Mouse (Mus musculus): ENCODE data around the gene Mier2. TPM values are rescaled to one million over a fixed set of nuclear protein-coding genes. Genes with fewer than 3 reads are reported as not detected.

The Mier2 gene
- polyA plus RNA-seq, 1 experiment: 215 TPM

DNA sequence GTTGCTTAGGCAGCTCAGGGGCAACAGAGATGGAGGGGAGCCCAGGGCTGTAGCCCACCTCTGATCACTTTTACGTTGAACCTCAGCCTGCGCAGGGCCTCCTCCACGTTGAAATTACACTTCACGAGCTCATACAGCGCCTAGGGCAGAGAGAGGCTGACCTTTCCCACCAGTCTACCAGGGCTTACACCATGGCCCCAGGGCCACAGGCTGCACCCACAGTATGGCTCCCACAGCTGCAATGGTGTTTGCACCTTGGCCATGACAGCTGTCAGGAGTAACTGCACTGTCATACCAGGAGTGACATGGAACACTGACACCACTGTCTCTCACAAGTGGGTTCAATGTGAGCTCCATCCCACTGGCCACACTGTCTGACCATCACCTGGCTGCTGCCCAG is 10.4 kb downstream of the Mier2 start:
- Histone ChIP-seq H3K4me1 (replicated peaks; ENCODE audit: control insufficient read depth, insufficient read depth, low read length) (no peaks in the 10 kb centered on the region), H3K27me3 (ENCODE audit: control insufficient read depth, insufficient read depth, low read length) (no peaks in the 10 kb centered on the region), H3K4me3 (ENCODE audit: control insufficient read depth, insufficient read depth, low read length) (no peak overlapping the region), H3K27ac (ENCODE audit: control insufficient read depth, insufficient read depth, low read length) (no peak overlapping the region), H3K36me3 (ENCODE audit: control insufficient read depth, insufficient read depth, low read length) (peaks cover 14% of the 10 kb centered on the region)
- no peak for DNase-seq
- no peak for TF ChIP-seq POLR2A (IDR thresholded peaks at IDR 0.05; ENCODE audit: control insufficient read depth, extremely low read depth, insufficient read depth, low read length, poor library complexity)
- 99% methylated on average over 5 of the region's 5 CpGs for WGBS

GRCm38 (mm10) chr10:79543884-79544597 is 11.0 kb downstream of the Mier2 start:
- H3K4me1 ChIP-seq (replicated peaks; ENCODE audit: control insufficient read depth, insufficient read depth, low read length): no peaks in the 10 kb centered on the region
- no peak for TF ChIP-seq POLR2A (IDR thresholded peaks at IDR 0.05; ENCODE audit: control insufficient read depth, extremely low read depth, insufficient read depth, low read length, poor library complexity)
- no peak for TF ChIP-seq CTCF (IDR thresholded peaks at IDR 0.05; ENCODE audit: borderline replicate concordance, control insufficient read depth, extremely low read depth, insufficient read depth, low read length, poor library complexity)
- H3K27ac ChIP-seq (ENCODE audit: control insufficient read depth, insufficient read depth, low read length): no peak overlapping the region
- H3K27me3 ChIP-seq (ENCODE audit: control insufficient read depth, insufficient read depth, low read length): no peaks in the 10 kb centered on the region
- peaks cover 14% of the 10 kb centered on the region for H3K36me3 ChIP-seq (ENCODE audit: control insufficient read depth, insufficient read depth, low read length)
- 91% methylated on average over 9 of the region's 9 CpGs for WGBS
- no peak for DNase-seq
- no peak overlapping the region for H3K4me3 ChIP-seq (ENCODE audit: control insufficient read depth, insufficient read depth, low read length)

- 98% methylated on average over 11 of the region's 11 CpGs for WGBS
- no peak overlapping the region for H3K4me3 ChIP-seq (ENCODE audit: control insufficient read depth, insufficient read depth, low read length)
- no peak for DNase-seq
- TF ChIP-seq CTCF (IDR thresholded peaks at IDR 0.05; ENCODE audit: borderline replicate concordance, control insufficient read depth, extremely low read depth, insufficient read depth, low read length, poor library complexity): no peak
- TF ChIP-seq POLR2A (IDR thresholded peaks at IDR 0.05; ENCODE audit: control insufficient read depth, extremely low read depth, insufficient read depth, low read length, poor library complexity): no peak
- H3K36me3 ChIP-seq (ENCODE audit: control insufficient read depth, insufficient read depth, low read length): peaks cover 12% of the 10 kb centered on the region
- H3K4me1 ChIP-seq (replicated peaks; ENCODE audit: control insufficient read depth, insufficient read depth, low read length): peaks cover 6% of the 10 kb centered on the region
- no peak overlapping the region for H3K27ac ChIP-seq (ENCODE audit: control insufficient read depth, insufficient read depth, low read length)
- H3K27me3 ChIP-seq (ENCODE audit: control insufficient read depth, insufficient read depth, low read length): no peaks in the 10 kb centered on the region
Measured at GRCm38 (mm10) chr10:79542171-79542570, 12.8 kb downstream of the Mier2 start.

- Histone ChIP-seq H3K27ac (ENCODE audit: control insufficient read depth, insufficient read depth, low read length) (no peak overlapping the region), H3K4me1 (replicated peaks; ENCODE audit: control insufficient read depth, insufficient read depth, low read length) (peaks cover 6% of the 10 kb centered on the region), H3K36me3 (ENCODE audit: control insufficient read depth, insufficient read depth, low read length) (peaks cover 9% of the 10 kb centered on the region), H3K27me3 (ENCODE audit: control insufficient read depth, insufficient read depth, low read length) (no peaks in the 10 kb centered on the region), H3K4me3 (ENCODE audit: control insufficient read depth, insufficient read depth, low read length) (no peak overlapping the region)
- WGBS: 97% methylated on average over 15 of the region's 15 CpGs
- TF ChIP-seq POLR2A (IDR thresholded peaks at IDR 0.05; ENCODE audit: control insufficient read depth, extremely low read depth, insufficient read depth, low read length, poor library complexity) (no peak), CTCF (IDR thresholded peaks at IDR 0.05; ENCODE audit: borderline replicate concordance, control insufficient read depth, extremely low read depth, insufficient read depth, low read length, poor library complexity) (no peak)
- no peak for DNase-seq
Measured at GRCm38 (mm10) chr10:79541522-79541921, 13.5 kb downstream of the Mier2 start.

DNA sequence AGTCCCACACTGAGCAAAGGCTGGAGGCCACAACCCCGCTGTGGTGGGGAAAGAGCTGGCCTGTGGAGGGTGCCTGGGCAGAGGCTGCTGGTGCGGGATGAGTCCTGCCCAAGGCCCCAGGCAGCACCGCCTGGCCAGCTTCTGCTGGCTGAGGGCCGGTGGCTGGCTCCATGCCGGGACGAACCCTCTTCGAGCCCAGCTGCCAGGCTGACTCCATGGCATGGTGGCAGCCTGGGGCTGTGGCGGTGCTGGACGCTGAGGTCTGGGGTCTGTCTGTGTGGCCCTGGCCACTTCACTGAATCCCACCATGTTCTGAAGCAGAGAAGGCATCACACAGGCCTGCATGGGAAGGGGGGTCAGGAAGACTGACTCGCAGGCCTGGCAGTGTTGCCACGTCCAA is 14.3 kb downstream of the Mier2 start:
- WGBS: 97% methylated on average over 11 of the region's 11 CpGs
- TF ChIP-seq CTCF (IDR thresholded peaks at IDR 0.05; ENCODE audit: borderline replicate concordance, control insufficient read depth, extremely low read depth, insufficient read depth, low read length, poor library complexity) (no peak), POLR2A (IDR thresholded peaks at IDR 0.05; ENCODE audit: control insufficient read depth, extremely low read depth, insufficient read depth, low read length, poor library complexity) (no peak)
- no peak for DNase-seq
- Histone ChIP-seq H3K4me1 (replicated peaks; ENCODE audit: control insufficient read depth, insufficient read depth, low read length) (peaks cover 6% of the 10 kb centered on the region), H3K27ac (ENCODE audit: control insufficient read depth, insufficient read depth, low read length) (no peak overlapping the region), H3K4me3 (ENCODE audit: control insufficient read depth, insufficient read depth, low read length) (no peak overlapping the region), H3K27me3 (ENCODE audit: control insufficient read depth, insufficient read depth, low read length) (no peaks in the 10 kb centered on the region), H3K36me3 (ENCODE audit: control insufficient read depth, insufficient read depth, low read length) (peaks cover 9% of the 10 kb centered on the region)

- Histone ChIP-seq H3K4me3 (ENCODE audit: control insufficient read depth, insufficient read depth, low read length) (no peak overlapping the region), H3K27me3 (ENCODE audit: control insufficient read depth, insufficient read depth, low read length) (no peaks in the 10 kb centered on the region), H3K27ac (ENCODE audit: control insufficient read depth, insufficient read depth, low read length) (no peak overlapping the region), H3K36me3 (ENCODE audit: control insufficient read depth, insufficient read depth, low read length) (peaks cover 7% of the 10 kb centered on the region), H3K4me1 (replicated peaks; ENCODE audit: control insufficient read depth, insufficient read depth, low read length) (peaks cover 6% of the 10 kb centered on the region)
- DNase-seq: no peak
- no peak for TF ChIP-seq CTCF (IDR thresholded peaks at IDR 0.05; ENCODE audit: borderline replicate concordance, control insufficient read depth, extremely low read depth, insufficient read depth, low read length, poor library complexity)
- no peak for TF ChIP-seq POLR2A (IDR thresholded peaks at IDR 0.05; ENCODE audit: control insufficient read depth, extremely low read depth, insufficient read depth, low read length, poor library complexity)
- WGBS: 97% methylated on average over 16 of the region's 16 CpGs
Measured at GRCm38 (mm10) chr10:79539701-79540495, 15.1 kb downstream of the Mier2 start.

Measured in thymus, adult 2 months (tissue).